Mouse (Mus musculus) adrenal gland, adult (tissue): ENCODE measurements around the gene Med13.
"Not testable (repeated sequence)": the region's sequence is repeated elsewhere in the genome, so short reads cannot be mapped to it uniquely, and the experiment has no call there.

Experiments
- DNase-seq, 2 experiments: peaks; one replicate each; pipeline ENCODE4 v3.0.0; 2022 to 2023; ENCODE audit warnings: low spot score in 1 of 2; ENCODE audit not compliant: inconsistent age in 2 of 2

Med13 gene

GRCm38 (mm10) chr11:86314992-86315391, 42.4 kb downstream of the Med13 start:
- DNase-seq, result not testable (repeated sequence)

GRCm38 (mm10) chr11:86310280-86310679, 47.1 kb downstream of the Med13 start:
- no peak for DNase-seq

GRCm38 (mm10) chr11:86292201-86292600, 65.2 kb downstream of the Med13 start:
- DNase-seq, result not testable (repeated sequence)

- no peak for DNase-seq
These were observed 65.7 kb downstream of the Med13 start for GRCm38 (mm10) chr11:86291714-86292113.

- peak; percentile 20 to 61 for DNase-seq
These were observed 71.7 kb downstream of the Med13 start for GRCm38 (mm10) chr11:86285729-86286128.

GRCm38 (mm10) chr11:86278442-86279102, 78.8 kb downstream of the Med13 start:
- no peak for DNase-seq

GRCm38 (mm10) chr11:86257460-86258076, 99.8 kb downstream of the Med13 start, which contains the start of gene Ints2:
Gene Ints2, minus strand, starts transcription at chr11:86257575.
- peak; percentile 95 to 98 for DNase-seq

GRCm38 (mm10) chr11:86257054-86257453, 100.3 kb downstream of the Med13 start:
- no peak for DNase-seq

- no peak for DNase-seq
These were observed 104.1 kb downstream of the Med13 start for GRCm38 (mm10) chr11:86253342-86253741.

GRCm38 (mm10) chr11:86232446-86232845, 125.0 kb downstream of the Med13 start:
- DNase-seq, result no peak

- no peak for DNase-seq
These were observed 125.5 kb downstream of the Med13 start for GRCm38 (mm10) chr11:86231781-86232350.

- DNase-seq, result no peak
These were observed 130.7 kb downstream of the Med13 start for GRCm38 (mm10) chr11:86226646-86227180.

GRCm38 (mm10) chr11:86225761-86226160, 131.6 kb downstream of the Med13 start:
- DNase-seq, result no peak
